Mouse (Mus musculus) spleen, embryonic (tissue): ENCODE measurements at regions not wholly inside any gene's neighbourhood (a gene's known extent, or its start where the extent isn't known, plus 50 kb on each side); places are given as distances from the start of the nearest gene placed in this dataset.
"Not testable (repeated sequence)": the region's sequence is repeated elsewhere in the genome, so short reads cannot be mapped to it uniquely, and the experiment has no call there.

ENCODE experiments used
- CTCF ChIA-PET: fragments of 350-600 bp; sonication (Branson Sonifier 250); formaldehyde crosslinking; loops from one replicate; lab custom pipeline; 2022; lab: Charles Lee

DNA sequence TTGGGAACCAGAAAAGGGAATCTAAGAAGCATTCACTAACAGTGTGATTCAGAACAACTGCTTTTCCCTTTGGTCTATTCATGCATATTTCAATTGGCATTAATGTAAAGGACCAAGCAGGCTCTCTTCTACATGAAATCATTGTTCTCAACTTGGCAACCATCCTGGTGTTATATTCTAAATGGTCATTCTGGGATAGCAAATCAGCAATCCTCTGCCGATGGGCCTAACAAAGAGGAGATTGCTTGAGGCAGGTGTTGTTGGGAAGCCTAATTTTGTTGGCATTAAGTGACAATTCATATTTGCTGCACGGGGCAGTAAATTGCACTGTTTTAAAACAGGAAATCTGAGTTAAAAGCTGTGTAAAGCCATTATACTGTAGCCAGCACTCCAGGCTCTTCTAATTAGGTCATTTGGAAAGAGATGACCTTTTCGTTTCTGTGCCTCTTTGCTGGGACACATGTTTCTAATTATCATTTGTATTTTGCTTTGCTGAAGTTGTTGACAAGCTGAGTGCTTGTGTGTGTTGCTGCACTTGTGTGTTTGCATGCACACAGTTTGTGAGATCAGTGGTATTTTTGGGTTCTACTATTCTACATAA, 275.4 kb downstream of the Cetn3 start:
- CTCF ChIA-PET = no interaction called here

GRCm38 (mm10) chr13:82058872-82059271, 276.0 kb downstream of the Cetn3 start:
- CTCF ChIA-PET = no interaction called here

DNA sequence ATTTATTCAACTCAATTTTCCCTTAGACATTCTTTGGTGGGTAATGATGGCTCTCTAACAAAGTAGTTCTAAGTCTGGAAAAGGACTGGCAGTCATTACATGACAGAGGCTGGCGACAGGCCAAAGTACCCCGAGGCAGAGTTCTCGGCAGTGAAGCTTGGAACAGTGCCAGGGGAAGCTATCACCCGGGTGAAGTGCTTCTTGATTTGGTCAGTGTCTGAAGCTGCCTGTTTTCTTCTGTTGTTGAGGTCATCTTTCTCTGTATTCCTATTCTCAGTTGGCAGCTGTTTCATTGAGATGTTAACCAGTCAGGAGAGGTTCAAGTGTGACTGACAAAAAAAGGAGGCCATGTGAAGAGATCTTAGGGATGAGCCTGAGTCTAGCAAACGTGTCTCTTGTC, 276.6 kb downstream of the Cetn3 start:
- CTCF ChIA-PET = no interaction called here

GRCm38 (mm10) chr13:82063880-82064279, 281.0 kb downstream of the Cetn3 start:
- CTCF ChIA-PET = not testable (repeated sequence)

DNA sequence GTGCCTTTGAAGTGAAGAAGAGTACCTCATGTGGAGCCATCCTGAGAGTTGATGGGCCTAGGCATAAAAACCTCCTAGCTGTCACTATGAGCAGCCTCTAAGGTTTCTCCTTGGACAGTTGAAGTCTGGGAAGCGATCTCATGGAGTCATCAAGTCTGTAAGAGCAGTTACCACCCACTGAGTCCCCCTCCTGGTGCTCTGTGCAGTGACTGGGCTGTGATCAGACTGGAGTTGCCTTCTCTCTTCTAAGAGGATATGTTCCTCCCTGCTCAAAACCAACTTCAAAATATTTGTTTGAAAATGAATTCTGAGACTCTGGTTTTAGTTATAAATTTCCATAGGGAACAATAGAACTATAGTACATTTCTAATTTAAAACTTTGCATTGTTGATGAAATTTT, 283.3 kb downstream of the Cetn3 start:
- CTCF ChIA-PET = interaction anchor here (0.6 kb wide), 1 partner anchor 1538 kb away, joined by 3 read pairs; no protein-coding TSS in a partner anchor

- CTCF ChIA-PET = no interaction called here
These were observed 283.9 kb downstream of the Cetn3 start for GRCm38 (mm10) chr13:82066674-82067270.

GRCm38 (mm10) chr13:82072449-82072848, 289.6 kb downstream of the Cetn3 start:
- CTCF ChIA-PET = no interaction called here

DNA sequence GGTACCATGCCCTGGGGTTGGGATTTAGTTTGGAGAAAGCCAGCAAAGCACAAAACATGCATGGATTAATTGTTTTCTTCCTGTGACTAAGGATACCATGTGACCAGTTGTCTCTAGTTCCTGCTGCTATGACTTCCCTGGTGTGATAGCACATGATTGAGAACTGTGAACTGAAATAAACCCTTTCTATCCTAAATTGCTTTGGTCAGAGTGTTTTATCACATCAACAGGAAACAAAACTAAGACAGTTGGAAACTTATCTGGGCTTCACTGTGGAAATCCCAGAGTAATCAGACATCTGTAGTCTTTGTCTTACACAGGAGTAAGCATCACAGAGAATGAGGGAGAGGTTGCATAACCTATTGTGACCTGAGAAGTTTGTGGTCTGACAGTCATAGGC, 290.5 kb downstream of the Cetn3 start:
- CTCF ChIA-PET = no interaction called here

GRCm38 (mm10) chr13:82081375-82081774, 298.5 kb downstream of the Cetn3 start:
- CTCF ChIA-PET = no interaction called here

DNA sequence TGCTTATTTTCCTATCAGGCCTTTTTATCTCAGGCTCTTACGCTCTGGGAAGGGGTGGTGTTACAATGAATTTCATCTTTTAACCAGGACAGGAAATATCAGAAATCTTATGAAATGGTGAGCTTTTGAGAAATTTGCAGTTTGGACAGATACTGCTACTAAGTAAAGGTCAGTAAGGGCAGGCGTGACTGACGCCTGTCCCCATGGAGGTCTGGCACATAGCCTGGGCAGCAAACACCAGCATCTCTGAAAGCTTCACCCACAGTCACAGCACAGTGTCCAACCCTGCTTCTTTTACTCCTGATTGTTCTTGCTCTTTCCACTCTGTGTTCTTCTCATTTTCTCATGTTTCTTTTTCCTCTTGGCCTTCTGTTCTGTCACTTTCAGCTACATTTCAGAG, 304.8 kb downstream of the Cetn3 start:
- CTCF ChIA-PET = no interaction called here

GRCm38 (mm10) chr13:82092186-82092585, 309.3 kb downstream of the Cetn3 start:
- CTCF ChIA-PET = no interaction called here

GRCm38 (mm10) chr13:82106032-82106431, 323.2 kb downstream of the Cetn3 start:
- CTCF ChIA-PET = no interaction called here

- CTCF ChIA-PET = no interaction called here
These were observed 347.2 kb downstream of the Cetn3 start for GRCm38 (mm10) chr13:82129777-82130735.
